Mouse (Mus musculus) liver, adult (tissue): ENCODE data around the gene Pnmal2.
A peak's percentile ranks its signal among the peaks of the same experiment; 100 is the strongest.

ENCODE experiments used
- GATA4 ChIP-seq: IDR thresholded peaks from 2 replicates; pipeline ENCODE4 v1.6.1; 2014; ENCODE audit warnings: mild to moderate bottlenecking, low read length; ENCODE audit not compliant: insufficient replicate concordance

The Pnmal2 gene

GRCm38 (mm10) chr7:16924037-16924834 is 20.2 kb upstream of the Pnmal2 start, which contains the start of gene Calm3:
Gene Calm3, minus strand, starts transcription at chr7:16924114.
- peak; percentile 51; the same call in 1 of the 2 replicates for TF ChIP-seq GATA4

GRCm38 (mm10) chr7:16928341-16928740 is 16.1 kb upstream of the Pnmal2 start:
- TF ChIP-seq GATA4: no peak

- TF ChIP-seq GATA4: no peak
Measured at GRCm38 (mm10) chr7:16930850-16931249, 13.6 kb upstream of the Pnmal2 start.

DNA sequence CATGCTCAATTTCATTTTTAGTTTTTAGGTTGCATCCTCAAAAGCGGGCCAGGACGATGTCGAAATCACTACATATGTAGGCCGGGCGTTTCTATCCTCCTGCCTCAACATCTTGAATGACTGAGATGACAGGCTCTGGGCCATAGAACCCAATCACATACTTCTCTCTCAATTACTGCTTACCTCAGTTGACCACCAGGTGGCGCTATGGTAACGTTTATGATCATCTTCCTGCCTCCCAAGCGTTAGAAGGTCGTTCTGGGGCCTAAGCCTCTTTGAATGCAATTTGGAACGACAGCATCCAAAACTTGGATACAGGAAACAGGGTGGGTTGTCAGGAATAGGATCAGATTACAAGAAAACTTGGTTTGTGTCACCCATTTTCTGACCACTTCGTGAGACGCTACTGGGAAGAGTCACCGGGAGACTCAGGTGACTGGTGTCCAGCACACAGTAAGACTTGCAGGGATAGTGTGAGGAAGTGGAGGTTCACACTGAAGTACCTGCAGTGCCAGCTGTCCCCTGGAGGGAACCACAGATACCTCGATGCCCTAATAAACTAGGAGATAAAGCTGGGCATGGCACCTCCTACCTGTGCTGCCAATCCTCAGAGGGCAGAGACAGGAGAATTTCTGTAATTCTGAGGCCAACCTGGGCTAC is 12.4 kb upstream of the Pnmal2 start:
- TF ChIP-seq GATA4: no peak

DNA sequence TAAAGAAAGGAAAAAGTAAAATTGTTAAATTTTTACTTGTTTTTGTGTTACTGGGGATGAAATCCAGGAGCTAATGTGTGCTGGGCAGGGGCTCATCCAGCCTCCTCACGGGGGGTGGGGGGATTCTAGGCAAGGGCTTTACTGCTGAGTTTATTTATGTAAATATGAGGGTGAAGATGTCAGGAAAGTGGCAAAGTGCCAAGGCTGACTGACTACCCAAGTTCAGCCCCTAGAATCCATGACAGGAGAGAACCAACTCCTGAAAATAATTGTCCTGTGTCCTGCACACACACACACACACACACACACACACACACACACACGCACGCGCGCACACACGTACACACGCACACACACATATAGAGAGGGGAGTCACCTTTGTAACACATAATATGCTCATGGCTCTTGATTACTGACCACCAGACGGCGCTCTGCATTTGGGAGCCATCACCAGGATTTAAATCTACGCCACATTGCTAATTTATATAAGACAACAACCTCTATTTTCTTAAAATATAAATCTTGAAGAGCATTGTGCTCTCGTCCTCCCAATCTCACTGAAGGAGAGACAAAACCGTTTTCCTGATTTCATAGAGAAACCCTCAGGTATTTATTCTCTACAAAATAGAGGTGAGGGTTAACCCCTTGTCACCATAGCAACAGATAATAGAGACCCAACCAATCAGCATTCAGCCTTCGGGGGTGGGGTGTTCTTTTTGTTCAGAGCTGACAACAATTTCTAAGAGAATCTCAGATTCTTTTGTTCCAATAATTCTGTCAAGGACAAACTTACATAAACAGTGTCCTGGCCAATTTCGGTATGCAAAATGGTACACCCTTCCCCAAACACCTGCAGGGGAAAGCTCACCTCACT is 11.5 kb upstream of the Pnmal2 start:
- TF ChIP-seq GATA4: no peak

DNA sequence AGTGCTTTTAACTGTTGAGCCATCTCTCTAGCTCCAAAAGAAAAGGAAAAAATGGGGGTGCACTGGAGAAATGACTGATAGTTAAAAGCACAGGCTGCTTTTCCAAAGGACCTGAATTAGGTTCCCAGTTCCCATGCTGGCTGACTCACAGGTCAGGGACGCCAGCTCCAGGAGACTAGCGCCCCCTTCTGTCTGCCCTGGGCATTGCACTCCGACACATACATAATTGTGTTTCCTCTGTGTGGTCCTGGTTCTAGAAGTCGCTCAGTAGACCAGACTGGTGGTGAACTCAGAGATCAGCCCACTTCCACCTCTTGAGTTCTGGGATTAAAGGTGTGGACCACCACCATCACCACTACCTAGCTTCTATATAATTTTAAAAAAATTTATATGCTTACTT is 7.2 kb upstream of the Pnmal2 start:
- no peak for TF ChIP-seq GATA4

DNA sequence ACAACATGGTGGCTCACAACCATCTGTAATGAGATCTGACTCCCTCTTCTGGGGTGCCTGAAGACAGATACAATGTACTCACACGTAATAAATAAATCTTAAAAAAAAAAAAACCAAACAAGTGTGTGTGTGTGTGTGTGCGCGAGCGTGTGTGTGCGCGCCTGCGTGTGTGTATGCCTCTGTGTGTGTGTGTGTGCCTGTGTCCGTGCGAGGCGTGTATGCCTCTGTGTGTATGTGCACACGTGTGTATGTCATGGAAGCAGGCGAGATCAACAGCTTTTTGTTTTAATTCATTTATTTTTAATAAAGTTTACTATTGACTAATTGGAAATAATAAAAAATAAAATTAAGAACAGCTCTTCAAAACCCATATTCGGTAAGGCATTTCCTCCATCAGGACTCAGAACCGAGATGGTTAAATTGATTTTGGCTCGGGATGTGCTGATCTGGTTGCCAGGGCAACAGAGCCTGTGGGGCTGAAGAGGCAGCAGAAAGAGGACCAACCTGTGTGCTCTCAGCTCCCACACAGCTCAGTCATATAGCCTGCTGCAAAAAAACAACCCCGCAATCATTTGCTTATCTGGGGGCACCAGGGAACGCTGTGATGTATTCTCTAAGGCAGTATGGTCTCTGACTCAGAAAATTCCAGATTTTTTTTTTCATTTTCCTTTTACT is 6.2 kb upstream of the Pnmal2 start:
- no peak for TF ChIP-seq GATA4

GRCm38 (mm10) chr7:16940292-16940691 is 4.2 kb upstream of the Pnmal2 start:
- TF ChIP-seq GATA4: no peak

DNA sequence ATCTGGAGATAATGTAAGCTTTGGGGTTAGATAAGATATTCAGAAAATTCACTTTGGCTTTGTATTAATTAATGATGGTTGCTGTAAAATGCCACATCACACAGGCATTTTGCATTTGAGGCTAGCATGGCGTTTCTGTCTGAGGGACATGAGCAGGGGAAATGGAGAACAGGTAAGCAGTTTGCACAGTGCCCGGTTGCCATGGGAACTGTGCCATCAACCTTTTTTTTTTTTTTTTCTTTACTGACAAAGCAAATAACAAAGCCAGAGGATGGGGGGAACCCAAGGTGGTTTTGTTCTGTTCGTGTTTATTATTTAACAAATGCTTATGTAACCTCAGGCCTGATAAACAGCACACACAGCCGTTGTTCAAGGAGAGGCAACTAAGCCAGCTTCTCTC is 1.6 kb upstream of the Pnmal2 start:
- no peak for TF ChIP-seq GATA4

DNA sequence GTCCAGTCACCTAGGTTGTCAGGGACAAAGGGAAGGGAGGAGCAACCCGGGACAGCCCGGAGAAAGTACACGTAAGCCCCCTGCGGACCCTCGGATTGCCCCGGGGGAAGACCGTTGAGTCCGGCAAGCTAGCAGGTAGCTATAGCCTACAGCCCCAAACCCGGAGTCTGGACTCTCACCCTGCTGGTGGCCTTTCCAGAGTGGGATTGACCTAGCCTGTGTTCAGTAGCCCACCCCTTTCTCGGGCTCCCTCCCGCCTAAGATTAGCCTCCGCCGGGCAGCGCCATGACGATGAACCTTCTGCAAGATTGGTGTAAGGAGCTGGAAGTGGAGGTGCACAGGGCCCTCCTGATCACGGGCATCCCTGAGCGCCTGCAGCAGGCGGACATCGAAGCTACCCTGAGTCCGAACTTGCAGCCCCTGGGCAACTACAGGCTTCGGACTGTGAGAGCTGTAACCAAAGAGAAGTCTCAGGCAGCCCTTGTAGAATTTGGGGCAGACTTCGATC is 380 bp downstream of the Pnmal2 start:
- no peak for TF ChIP-seq GATA4

- TF ChIP-seq GATA4: no peak
Measured at GRCm38 (mm10) chr7:16945419-16945818, 937 bp downstream of the Pnmal2 start.

DNA sequence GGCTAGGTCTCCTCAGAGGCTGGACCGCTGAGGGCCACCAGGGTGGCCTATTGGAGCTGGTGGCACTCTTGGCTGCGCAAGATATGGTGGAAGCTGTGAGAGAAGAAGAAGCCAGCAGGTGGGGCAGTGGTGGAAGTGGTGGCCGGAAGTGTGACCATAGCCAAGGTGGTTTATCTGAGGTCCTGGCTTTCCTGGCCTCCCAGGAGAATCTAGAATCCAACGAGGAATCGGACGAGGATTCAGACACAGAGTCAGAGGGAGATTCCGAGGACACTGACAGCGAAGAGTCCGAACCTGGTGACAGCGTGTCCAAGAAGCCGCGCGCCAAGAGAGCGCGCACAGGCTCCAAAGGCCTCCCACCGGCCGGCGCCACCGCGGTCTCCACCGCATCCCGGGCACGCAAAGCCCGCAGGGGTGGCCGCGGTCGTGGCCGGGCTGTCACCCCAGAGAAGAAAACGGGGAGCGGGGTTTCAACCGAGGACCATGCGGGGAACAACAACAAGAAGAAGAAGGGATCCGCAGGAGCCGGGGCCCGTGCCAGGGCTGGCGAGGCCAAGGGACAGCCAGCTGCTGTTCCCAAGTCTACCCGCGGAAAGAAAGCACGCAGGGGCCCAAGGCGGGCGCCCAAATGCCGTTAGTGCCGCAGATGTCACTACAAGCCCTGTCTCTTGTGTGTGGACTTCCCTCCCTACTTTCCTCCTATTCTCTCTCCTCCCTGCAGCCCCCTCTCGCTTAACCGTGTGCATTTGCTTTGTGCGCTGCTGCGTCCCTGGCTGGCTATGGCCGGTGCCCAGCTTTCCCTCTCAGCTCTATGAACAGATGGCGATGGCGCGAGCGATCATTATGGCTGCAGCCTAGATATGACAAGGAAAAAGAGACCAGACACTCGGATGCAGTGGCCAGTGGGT is 2.2 kb downstream of the Pnmal2 start:
- TF ChIP-seq GATA4: no peak

DNA sequence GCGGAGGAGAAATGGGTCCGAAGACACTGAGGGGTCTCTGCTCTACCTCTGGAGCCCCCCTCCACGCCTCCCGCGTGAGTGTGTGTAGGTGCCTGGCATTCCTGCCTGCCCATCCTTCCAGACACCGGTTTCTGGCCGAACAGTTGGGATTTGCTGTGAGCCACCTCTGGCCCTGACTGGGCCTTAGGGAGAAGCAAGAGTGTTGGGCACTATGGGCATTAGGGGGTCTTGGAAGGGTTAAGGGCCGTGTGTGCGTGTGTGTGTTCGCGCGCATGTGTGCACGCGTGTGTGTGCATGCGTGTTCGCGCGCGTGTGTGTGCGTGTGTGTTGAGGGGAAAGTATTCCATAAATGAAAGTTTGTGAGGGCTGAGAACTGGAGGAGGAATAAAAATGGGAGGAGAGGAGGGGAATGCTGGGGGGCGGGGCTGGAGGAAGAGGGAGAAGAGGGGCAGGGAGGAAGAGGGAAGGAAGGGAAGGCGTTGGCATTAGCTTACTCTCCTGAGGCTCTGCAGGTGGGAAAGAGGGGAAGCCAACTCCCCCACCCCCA is 2.9 kb downstream of the Pnmal2 start:
- TF ChIP-seq GATA4: no peak
